Mouse (Mus musculus) MEL (cell line): ENCODE measurements around the gene Psd. TPM values are rescaled to one million over a fixed set of nuclear protein-coding genes. Genes with fewer than 3 reads are reported as not detected.

Experiments used
- DNase-seq: peaks from one replicate; pipeline ENCODE4 v3.0.0; 2011; ENCODE audit warnings: low read depth, low spot score
- H3K27ac ChIP-seq: 2 replicates; pipeline ENCODE4 v1.5.1; 2012; ENCODE audit warnings: low read depth, mild to moderate bottlenecking, control low read depth, low read length, moderate library complexity; ENCODE audit not compliant: control insufficient read depth
- H3K27me3 ChIP-seq, 2 experiments: fragments of 150-350 bp in 1 of 2; sonication (generic) in 1 of 2; 2 replicates each; pipeline ENCODE4 v1.6.1; 2012; ENCODE audit warnings: low read length in 2 of 2, mild to moderate bottlenecking in 2 of 2, improper control_type of control experiment in 1 of 2, moderate library complexity in 1 of 2; ENCODE audit not compliant: insufficient read depth in 2 of 2, control insufficient read depth in 1 of 2
- H3K36me3 ChIP-seq, 2 experiments: 2 replicates each; pipeline ENCODE4 v1.6.1; 2012 to 2014; ENCODE audit warnings: low read length in 2 of 2, improper control_type of control experiment in 1 of 2, inconsistent platforms in 1 of 2, mild to moderate bottlenecking in 1 of 2; ENCODE audit not compliant: insufficient read depth in 2 of 2, control insufficient read depth in 1 of 2
- H3K4me1 ChIP-seq, 2 experiments: fragments of 150-350 bp in 1 of 2; sonication (generic) in 1 of 2; 2 replicates each; pipeline ENCODE4 v1.6.1; 2012; ENCODE audit warnings: low read length in 2 of 2, improper control_type of control experiment in 1 of 2, mild to moderate bottlenecking in 1 of 2; ENCODE audit not compliant: insufficient read depth in 2 of 2, control insufficient read depth in 1 of 2
- H3K4me3 ChIP-seq, 2 experiments: fragments of 150-350 bp in 1 of 2; sonication (generic) in 1 of 2; 2 replicates each; pipeline ENCODE4 v1.5.1; 2012; ENCODE audit warnings: low read depth in 2 of 2, low read length in 2 of 2, mild to moderate bottlenecking in 2 of 2, moderate library complexity in 2 of 2, control low read depth in 1 of 2, improper control_type of control experiment in 1 of 2; ENCODE audit not compliant: control insufficient read depth in 1 of 2, insufficient read depth in 1 of 2
- H3K79me2 ChIP-seq: 2 replicates; pipeline ENCODE4 v1.6.1; 2012; ENCODE audit warnings: mild to moderate bottlenecking, low read length, moderate library complexity; ENCODE audit not compliant: control insufficient read depth, poor library complexity, insufficient read depth
- H3K9ac ChIP-seq: 2 replicates; pipeline ENCODE4 v1.6.1; 2012; ENCODE audit warnings: low read depth, mild to moderate bottlenecking, control low read depth, low read length, moderate library complexity; ENCODE audit not compliant: control insufficient read depth, poor library complexity, severe bottlenecking
- H3K9me3 ChIP-seq: fragments of 150-350 bp; sonication (generic); replicated peaks from 2 replicates; pipeline ENCODE4 v1.6.1; 2012; ENCODE audit warnings: mild to moderate bottlenecking, low read length, improper control_type of control experiment, moderate library complexity; ENCODE audit not compliant: insufficient read depth
- CHD1 ChIP-seq: IDR thresholded peaks from 2 replicates; pipeline ENCODE4 v1.6.1; 2012; ENCODE audit warnings: low read depth, mild to moderate bottlenecking, inconsistent platforms, low read length, improper control_type of control experiment
- CHD2 ChIP-seq: IDR thresholded peaks from 2 replicates; pipeline ENCODE4 v1.6.1; 2011; ENCODE audit warnings: low read length, improper control_type of control experiment
- E2F4 ChIP-seq: IDR thresholded peaks from 2 replicates; pipeline ENCODE4 v1.6.1; 2011; ENCODE audit warnings: low read depth, low read length, improper control_type of control experiment, borderline replicate concordance
- EP300 ChIP-seq, 2 experiments: IDR thresholded peaks; 2 replicates each; pipeline ENCODE4 v1.6.1; 2011; ENCODE audit warnings: improper control_type of control experiment in 2 of 2, low read length in 2 of 2, low read depth in 1 of 2, mild to moderate bottlenecking in 1 of 2
- ETS1 ChIP-seq: IDR thresholded peaks from 2 replicates; pipeline ENCODE4 v1.6.1; 2012; ENCODE audit warnings: low read depth, mild to moderate bottlenecking, inconsistent platforms, low read length, improper control_type of control experiment, moderate library complexity
- HCFC1 ChIP-seq: IDR thresholded peaks from 2 replicates; pipeline ENCODE4 v1.6.1; 2012; ENCODE audit warnings: low read depth, mild to moderate bottlenecking, inconsistent platforms, low read length, improper control_type of control experiment, moderate library complexity
- KAT2A ChIP-seq: conservative IDR thresholded peaks from 2 replicates; pipeline ENCODE4 v1.6.1; 2012; ENCODE audit warnings: low read depth, low read length, improper control_type of control experiment, inconsistent platforms
- MAZ ChIP-seq: IDR thresholded peaks from 2 replicates; pipeline ENCODE4 v1.6.1; 2012; ENCODE audit warnings: low read depth, mild to moderate bottlenecking, inconsistent platforms, low read length, improper control_type of control experiment
- MEF2A ChIP-seq: IDR thresholded peaks from 2 replicates; pipeline ENCODE4 v1.6.1; 2014; ENCODE audit warnings: low read depth, mild to moderate bottlenecking, inconsistent platforms, low read length, improper control_type of control experiment; ENCODE audit not compliant: poor library complexity, insufficient replicate concordance, severe bottlenecking; ENCODE audit errors: extremely low read depth
- MYB ChIP-seq: IDR thresholded peaks from 2 replicates; pipeline ENCODE4 v1.6.1; 2011; ENCODE audit warnings: mild to moderate bottlenecking, low read depth, low read length, improper control_type of control experiment
- MYC ChIP-seq: IDR thresholded peaks from 2 replicates; pipeline ENCODE4 v1.6.1; 2011; ENCODE audit warnings: low read depth, mild to moderate bottlenecking, low read length, improper control_type of control experiment, moderate library complexity
- POLR2AphosphoS2 ChIP-seq: IDR thresholded peaks from 2 replicates; pipeline ENCODE4 v1.6.1; 2011; ENCODE audit warnings: low read length, improper control_type of control experiment
- POLR2AphosphoS5 ChIP-seq: IDR thresholded peaks from 2 replicates; pipeline ENCODE4 v1.6.1; 2012; ENCODE audit warnings: low read depth, borderline replicate concordance, mild to moderate bottlenecking, inconsistent platforms, low read length, moderate library complexity, mixed read lengths
- RAD21 ChIP-seq: IDR thresholded peaks from 2 replicates; pipeline ENCODE4 v1.6.1; 2011; ENCODE audit warnings: mild to moderate bottlenecking, low read depth, low read length, improper control_type of control experiment
- SIN3A ChIP-seq: IDR thresholded peaks from 2 replicates; pipeline ENCODE4 v1.6.1; 2012; ENCODE audit warnings: low read length, improper control_type of control experiment, inconsistent platforms
- TAL1 ChIP-seq: IDR thresholded peaks from 2 replicates; pipeline ENCODE4 v1.6.1; 2012; ENCODE audit warnings: mild to moderate bottlenecking, inconsistent platforms, low read length, moderate library complexity, mixed read lengths
- TBP ChIP-seq: IDR thresholded peaks from 2 replicates; pipeline ENCODE4 v1.8.0; 2011; ENCODE audit warnings: low read depth, low read length, improper control_type of control experiment
- TCF12 ChIP-seq: IDR thresholded peaks from 2 replicates; pipeline ENCODE4 v1.6.1; 2014; ENCODE audit warnings: low read depth, mild to moderate bottlenecking, inconsistent platforms, low read length, improper control_type of control experiment, moderate library complexity
- UBTF ChIP-seq: IDR thresholded peaks from 2 replicates; pipeline ENCODE4 v1.6.1; 2012; ENCODE audit warnings: low read depth, mild to moderate bottlenecking, inconsistent platforms, low read length, improper control_type of control experiment, moderate library complexity, borderline replicate concordance; ENCODE audit not compliant: insufficient read depth
- USF2 ChIP-seq, 2 experiments: IDR thresholded peaks; 2 replicates each; pipeline ENCODE4 v1.6.1; 2011 to 2012; ENCODE audit warnings: improper control_type of control experiment in 2 of 2, low read length in 2 of 2, borderline replicate concordance in 1 of 2, inconsistent platforms in 1 of 2, low read depth in 1 of 2, mild to moderate bottlenecking in 1 of 2; ENCODE audit not compliant: insufficient read depth in 1 of 2
- ZKSCAN1 ChIP-seq: IDR thresholded peaks from 2 replicates; pipeline ENCODE4 v1.6.1; 2012; ENCODE audit warnings: low read depth, mild to moderate bottlenecking, inconsistent platforms, low read length, improper control_type of control experiment, moderate library complexity
- ZNF384 ChIP-seq: IDR thresholded peaks from 2 replicates; pipeline ENCODE4 v1.6.1; 2012; ENCODE audit warnings: low read depth, mild to moderate bottlenecking, inconsistent platforms, low read length, improper control_type of control experiment
- polyA plus RNA-seq, 2 experiments: library from polyadenylated mRNA; stranded (reverse) in 1 of 2; unstranded in 1 of 2; fragments of >175 nt in 1 of 2; fragments of >200 nt in 1 of 2; gene quantifications; 2 replicates each; pipeline versions ENCODE4 v1.2.1 to v1.2.4; 2012; ENCODE audit warnings: low replicate concordance in 2 of 2, low read depth in 1 of 2; ENCODE audit not compliant: insufficient read length in 2 of 2, insufficient read depth in 1 of 2, missing spikeins in 1 of 2
- total RNA-seq: library from RNA; depleted of rRNA; stranded (reverse); fragments of 300-350 nt; gene quantifications from 2 replicates; pipeline ENCODE4 v1.2.3, GENCODE M21; 2012

Psd gene
- total and polyA plus RNA-seq, 3 experiments = 4.5 to 17.2 TPM; not detected in 1

DNA sequence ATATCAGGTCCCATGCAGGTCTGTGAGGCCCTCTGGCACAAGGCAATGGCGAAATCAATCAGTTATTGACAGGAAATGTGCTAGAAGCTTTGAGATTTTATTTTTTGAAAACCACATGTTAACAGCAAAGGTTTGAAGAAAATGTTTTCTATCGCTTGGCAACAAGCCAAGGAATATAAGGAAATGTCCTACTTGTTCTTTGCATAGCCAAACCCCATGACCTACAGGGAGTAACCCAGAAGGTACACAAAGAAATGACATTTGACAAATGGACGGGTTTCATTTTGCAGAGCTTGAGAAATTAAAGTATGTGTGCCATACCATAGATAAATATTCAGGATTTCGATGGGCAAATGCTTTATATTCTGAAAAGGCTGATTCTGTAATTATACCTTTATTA is 30.0 kb downstream of the Psd start:
- peaks cover 0 to 7% of the 10 kb centered on the region in 2 experiments; a peak in 2 of 4 replicates for H3K36me3 ChIP-seq
- no peak overlapping the region for H3K9ac ChIP-seq
- TF ChIP-seq SIN3A (no peak), TCF12 (no peak), TBP (no peak), MEF2A (no peak), KAT2A (no peak), ZKSCAN1 (no peak), MAZ (no peak)
- H3K79me2 ChIP-seq = no peaks in the 10 kb centered on the region
- H3K27ac ChIP-seq = no peak overlapping the region
- no peaks in the 10 kb centered on the region for H3K27me3 ChIP-seq
- peaks cover 2 to 3% of the 10 kb centered on the region in 2 experiments; a peak in 3 of 4 replicates for H3K4me1 ChIP-seq
- no peak for DNase-seq
- H3K4me3 ChIP-seq = no peak overlapping the region
- H3K9me3 ChIP-seq = no peaks in the 10 kb centered on the region

DNA sequence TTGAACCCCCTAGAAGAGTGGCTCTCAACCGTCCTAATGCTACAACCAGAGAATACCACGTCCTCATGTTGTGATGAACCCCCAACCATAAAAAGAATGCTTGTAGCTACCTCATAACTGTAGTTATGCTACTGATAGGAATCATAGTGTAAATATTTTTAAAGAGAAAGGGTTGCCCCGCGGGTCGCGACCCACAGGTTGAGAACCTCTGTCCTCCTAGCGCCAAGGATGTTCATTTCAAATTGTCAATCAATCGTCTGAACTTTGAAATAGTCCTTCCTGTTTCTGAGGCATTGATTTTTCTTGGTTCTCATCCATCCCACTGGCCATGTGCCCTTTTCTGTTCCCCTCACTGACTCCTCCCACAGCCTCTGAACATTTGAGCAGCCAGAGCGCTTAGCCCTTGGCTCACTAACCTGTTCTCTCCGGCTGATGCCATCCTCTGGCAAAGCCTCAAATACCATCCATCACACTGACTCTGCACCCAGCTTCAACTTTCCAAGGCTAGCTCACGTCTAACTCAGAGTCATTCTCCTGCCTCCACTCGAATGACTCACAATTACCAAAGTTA is 36.3 kb downstream of the Psd start:
- DNase-seq = no peak
- Histone ChIP-seq H3K9me3 (no peaks in the 10 kb centered on the region), H3K4me1 (peaks cover 0 to 2% of the 10 kb centered on the region in 2 experiments; a peak in 1 of 4 replicates), H3K27me3 (no peaks in the 10 kb centered on the region), H3K36me3 (peaks cover 0 to 3% of the 10 kb centered on the region in 2 experiments; a peak in 1 of 4 replicates), H3K27ac (no peak overlapping the region), H3K9ac (no peak overlapping the region), H3K4me3 (no peak overlapping the region), H3K79me2 (no peaks in the 10 kb centered on the region)
- TF ChIP-seq ZNF384 = no peak
- TF ChIP-seq USF2 (IDR thresholded peaks at IDR 0.05; ENCODE audit: borderline replicate concordance in 1 of 2, insufficient read depth in 1 of 2, low read depth in 1 of 2, low read length in 2 of 2) = no peak
- no peak for TF ChIP-seq TAL1
- no peak for TF ChIP-seq HCFC1
- TF ChIP-seq POLR2AphosphoS5 = no peak
- no peak for TF ChIP-seq MYB
- TF ChIP-seq ETS1 = no peak
- TF ChIP-seq SIN3A = no peak
- no peak for TF ChIP-seq MYC
- no peak for TF ChIP-seq RAD21
- no peak for TF ChIP-seq CHD1
- no peak for TF ChIP-seq EP300 (IDR thresholded peaks at IDR 0.05; ENCODE audit: low read depth in 1 of 2, low read length in 2 of 2)
- no peak for TF ChIP-seq E2F4
- TF ChIP-seq POLR2AphosphoS2 = no peak
- TF ChIP-seq CHD2 = no peak
- TF ChIP-seq KAT2A = no peak
- TF ChIP-seq UBTF = no peak
